Mouse (Mus musculus) gastrocnemius, postnatal 14 days (tissue): ENCODE results near the gene Lig1. TPM values are rescaled to one million over a fixed set of nuclear protein-coding genes. Genes with fewer than 3 reads are reported as not detected.

Experiments
- DNase-seq: peaks from one replicate; pipeline ENCODE4 v3.0.0; 2021; ENCODE audit warnings: mixed read lengths
- intact Hi-C: fragments of 180-260 bp; cut with DNase I; formaldehyde crosslinking; loops from one replicate; pipeline ENCODE4 v1.15.1; 2025; ENCODE audit warnings: low total_unique reads
- total RNA-seq, 2 experiments: library from RNA; stranded (reverse); gene quantifications; 2 replicates each; pipeline ENCODE4 v1.2.3; 2021

Lig1 gene
- total RNA-seq, 2 experiments from 2014 or later: 4.2 to 4.4 TPM

GRCm38 (mm10) chr7:13303372-13303771, 26.3 kb downstream of the Lig1 start:
- intact Hi-C loops: no loop called here
- no peak for DNase-seq

GRCm38 (mm10) chr7:13309407-13309806, 32.3 kb downstream of the Lig1 start:
- no peak for DNase-seq
- intact Hi-C loops: no loop called here

- intact Hi-C loops: no loop called here
- no peak for DNase-seq
Measured at GRCm38 (mm10) chr7:13310493-13311199, 33.6 kb downstream of the Lig1 start.

- intact Hi-C loops: no loop called here
Measured at GRCm38 (mm10) chr7:13311401-13311800, 34.3 kb downstream of the Lig1 start.

GRCm38 (mm10) chr7:13314095-13314597, 37.1 kb downstream of the Lig1 start:
- no peak for DNase-seq

More at GRCm38 (mm10) chr7:13311401-13311800, 34.3 kb downstream of the Lig1 start:
- DNase-seq: no peak

GRCm38 (mm10) chr7:13321424-13321823, 44.3 kb downstream of the Lig1 start:
- intact Hi-C loops: no loop called here
- no peak for DNase-seq

More at GRCm38 (mm10) chr7:13314095-13314597, 37.1 kb downstream of the Lig1 start:
- intact Hi-C loops: no loop called here

- DNase-seq: no peak
- intact Hi-C loops: no loop called here
Measured at GRCm38 (mm10) chr7:13324316-13324715, 47.2 kb downstream of the Lig1 start, which contains the start of gene Pla2g4c. Gene Pla2g4c (plus strand): TSS chr7:13324655.

GRCm38 (mm10) chr7:13330575-13330974, 53.5 kb downstream of the Lig1 start:
- intact Hi-C loops: no loop called here
- no peak for DNase-seq

- intact Hi-C loops: no loop called here
Measured at GRCm38 (mm10) chr7:13355943-13356342, 78.9 kb downstream of the Lig1 start.

More at GRCm38 (mm10) chr7:13355943-13356342, 78.9 kb downstream of the Lig1 start:
- no peak for DNase-seq

Other genes starting within 250 kb of the Lig1 start
- gene Chmp2a, start 242.5 kb upstream of the Lig1 start, total RNA-seq: 100 to 1,000 TPM in 1 of 2 experiments, 10 to 100 TPM in 1; 95.6 to 103 TPM
- 100 to 1,000 TPM; 141 to 149 TPM for gene Ube2m, start 239.0 kb upstream of the Lig1 start, total RNA-seq
- under 1 TPM; 0.80 to 0.98 TPM for gene Mzf1, start 222.5 kb upstream of the Lig1 start, total RNA-seq
- gene Vmn1r85, start 182.1 kb upstream of the Lig1 start, total RNA-seq: not detected
- gene Vmn1r86, start 157.4 kb upstream of the Lig1 start, total RNA-seq: not detected
- gene Vmn1r87, start 137.1 kb upstream of the Lig1 start, total RNA-seq: not detected
- gene Vmn1r88, start 117.7 kb upstream of the Lig1 start, total RNA-seq: under 1 TPM; 0.04 to 0.10 TPM
- not detected for gene Vmn1r89, start 64.3 kb upstream of the Lig1 start, total RNA-seq
- gene Zswim9, start 1.4 kb downstream of the Lig1 start, total RNA-seq: 1 to 10 TPM; 4.5 to 5.4 TPM
- gene Pla2g4c, start 47.4 kb downstream of the Lig1 start, total RNA-seq: under 1 TPM in 1 of 2 experiments, not detected in 1; 0.08 TPM
- not detected for gene Cabp5, start 120.8 kb downstream of the Lig1 start, total RNA-seq
- gene Bsph1, start 173.6 kb downstream of the Lig1 start, total RNA-seq: not detected